Mouse (Mus musculus) heart, embryonic 16.5 days (tissue): Measurements from ENCODE around the gene Anxa2. TPM values are rescaled to one million over a fixed set of nuclear protein-coding genes. Genes with fewer than 3 reads are reported as not detected.
A peak's percentile ranks its signal among the peaks of the same experiment; 100 is the strongest.

Experiments used
- ATAC-seq: fragments of 200-750 bp; cut with Nextera tagmentation; replicated peaks from 2 replicates; pipeline ENCODE4 v1.8.0; 2017; ENCODE audit warnings: moderate number of reproducible peaks; ENCODE audit not compliant: insufficient read depth, low FRiP score; ENCODE audit errors: extremely low read depth
- H3K27ac ChIP-seq: fragments of 300-500 bp; sonication (generic); 2 replicates; pipeline ENCODE4 v1.5.1; 2014; ENCODE audit warnings: mild to moderate bottlenecking, low read length, control low read depth, moderate library complexity
- H3K27me3 ChIP-seq: fragments of 300-500 bp; sonication (generic); 2 replicates; pipeline ENCODE4 v1.6.1; 2014; ENCODE audit warnings: low read length, mixed read lengths; ENCODE audit not compliant: control insufficient read depth, insufficient read depth
- H3K36me3 ChIP-seq: fragments of 300-500 bp; sonication (generic); 2 replicates; pipeline ENCODE4 v1.6.1; 2014; ENCODE audit not compliant: control insufficient read depth, insufficient read depth
- H3K4me1 ChIP-seq: fragments of 300-500 bp; sonication (generic); 2 replicates; pipeline ENCODE4 v1.6.1; 2014; ENCODE audit warnings: low read length, mixed read lengths; ENCODE audit not compliant: control insufficient read depth, insufficient read depth
- H3K4me2 ChIP-seq: fragments of 300-500 bp; sonication (generic); 2 replicates; pipeline ENCODE4 v1.6.1; 2014; ENCODE audit warnings: low read depth, mild to moderate bottlenecking, control low read depth, low read length
- H3K4me3 ChIP-seq: fragments of 300-500 bp; sonication (generic); 2 replicates; pipeline ENCODE4 v1.5.1; 2014; ENCODE audit warnings: mild to moderate bottlenecking, control low read depth, low read length
- H3K9ac ChIP-seq: fragments of 300-500 bp; sonication (generic); 2 replicates; pipeline ENCODE4 v1.6.1; 2014; ENCODE audit warnings: low read length, control low read depth
- H3K9me3 ChIP-seq: fragments of 300-500 bp; sonication (generic); replicated peaks from 2 replicates; pipeline ENCODE4 v1.6.1; 2016; ENCODE audit warnings: low read length; ENCODE audit not compliant: control insufficient read depth
- WGBS: fragments of 180-500 bp; shearing (Covaris S2); extraction: QIAGEN DNeasy Blood & Tissue Kit; methylation state at CpG from one replicate; pipeline ENCODE4 v1.1.7; 2014; 5-methylcytosine and 5-hydroxymethylcytosine counted together
- polyA plus RNA-seq: library from polyadenylated mRNA; unstranded; fragments of >200 nt; fragmentation: Nextera tagmentation; extraction: Ambion mirVana; gene quantifications from 2 replicates; pipeline ENCODE4 v1.2.1, GENCODE M21; 2015

Gene Anxa2
- polyA plus RNA-seq, 1 experiment from 2014 or later: 622 TPM

- ATAC-seq: no peak
- Histone ChIP-seq H3K4me1 (peaks cover 59% of the 10 kb centered on the region), H3K27me3 (no peaks in the 10 kb centered on the region), H3K4me2 (peak overlapping the region; percentile 71), H3K36me3 (peaks cover 5% of the 10 kb centered on the region; the same call in 1 of the 2 replicates), H3K9me3 (no peaks in the 10 kb centered on the region), H3K27ac (peak overlapping the region; percentile 87), H3K4me3 (peak overlapping the region; percentile 90; the same call in 1 of the 2 replicates), H3K9ac (no peak overlapping the region; the same call in 1 of the 2 replicates)
- 62% methylated on average over 15 of the region's 15 CpGs for WGBS
Observed at GRCm38 (mm10) chr9:69456406-69457075, 3.1 kb downstream of the Anxa2 start.

GRCm38 (mm10) chr9:69457143-69457542, 3.7 kb downstream of the Anxa2 start:
- H3K27ac ChIP-seq: peak overlapping the region; percentile 88
- H3K27me3 ChIP-seq: no peaks in the 10 kb centered on the region
- no peak for ATAC-seq
- peaks cover 8% of the 10 kb centered on the region for H3K36me3 ChIP-seq
- H3K9ac ChIP-seq: no peak overlapping the region; the same call in 1 of the 2 replicates
- H3K4me2 ChIP-seq: peak overlapping the region; percentile 71
- H3K9me3 ChIP-seq: no peaks in the 10 kb centered on the region
- no peak overlapping the region for H3K4me3 ChIP-seq
- 88% methylated on average over 3 of the region's 3 CpGs for WGBS
- H3K4me1 ChIP-seq: peaks cover 59% of the 10 kb centered on the region

GRCm38 (mm10) chr9:69457747-69458625, 4.6 kb downstream of the Anxa2 start:
- H3K9me3 ChIP-seq: no peaks in the 10 kb centered on the region
- no peak for ATAC-seq
- peak overlapping the region; percentile 88 for H3K27ac ChIP-seq
- WGBS: 21% methylated on average over 14 of the region's 14 CpGs
- H3K4me2 ChIP-seq: peak overlapping the region; percentile 54
- H3K36me3 ChIP-seq: peaks cover 10% of the 10 kb centered on the region
- H3K4me1 ChIP-seq: peaks cover 57% of the 10 kb centered on the region
- peak overlapping the region; percentile 21 for H3K4me3 ChIP-seq
- H3K27me3 ChIP-seq: no peaks in the 10 kb centered on the region
- peak overlapping the region; percentile 57 for H3K9ac ChIP-seq

- ATAC-seq: peak; percentile 19; the same call in 1 of the 2 replicates
- peaks cover 10% of the 10 kb centered on the region for H3K36me3 ChIP-seq
- no peaks in the 10 kb centered on the region for H3K9me3 ChIP-seq
- peak overlapping the region; percentile 47 for H3K4me2 ChIP-seq
- H3K4me3 ChIP-seq: no peak overlapping the region
- no peaks in the 10 kb centered on the region for H3K27me3 ChIP-seq
- H3K4me1 ChIP-seq: peaks cover 59% of the 10 kb centered on the region
- WGBS: 23% methylated on average over 2 of the region's 2 CpGs
- H3K27ac ChIP-seq: peak overlapping the region; percentile 88
- H3K9ac ChIP-seq: peak overlapping the region; percentile 57
Observed at GRCm38 (mm10) chr9:69458982-69459381, 5.6 kb downstream of the Anxa2 start.

GRCm38 (mm10) chr9:69459876-69460275, 6.5 kb downstream of the Anxa2 start:
- H3K27ac ChIP-seq: no peak overlapping the region
- WGBS: 82% methylated on average over 7 of the region's 7 CpGs
- H3K4me1 ChIP-seq: peaks cover 58% of the 10 kb centered on the region
- no peak for ATAC-seq
- peaks cover 10% of the 10 kb centered on the region for H3K36me3 ChIP-seq
- no peaks in the 10 kb centered on the region for H3K9me3 ChIP-seq
- H3K9ac ChIP-seq: no peak overlapping the region
- H3K4me2 ChIP-seq: no peak overlapping the region
- no peaks in the 10 kb centered on the region for H3K27me3 ChIP-seq
- no peak overlapping the region for H3K4me3 ChIP-seq

- H3K27ac ChIP-seq: no peak overlapping the region
- H3K27me3 ChIP-seq: no peaks in the 10 kb centered on the region
- no peaks in the 10 kb centered on the region for H3K9me3 ChIP-seq
- peaks cover 36% of the 10 kb centered on the region for H3K36me3 ChIP-seq
- peaks cover 52% of the 10 kb centered on the region for H3K4me1 ChIP-seq
- H3K9ac ChIP-seq: no peak overlapping the region
- H3K4me3 ChIP-seq: no peak overlapping the region
- no peak overlapping the region for H3K4me2 ChIP-seq
- WGBS: 63% methylated on average over 2 of the region's 2 CpGs
- no peak for ATAC-seq
Observed at GRCm38 (mm10) chr9:69463046-69463445, 9.6 kb downstream of the Anxa2 start.

- Histone ChIP-seq H3K27me3 (no peaks in the 10 kb centered on the region), H3K27ac (no peak overlapping the region), H3K36me3 (peaks cover 40% of the 10 kb centered on the region), H3K4me1 (peaks cover 48% of the 10 kb centered on the region), H3K9ac (no peak overlapping the region), H3K9me3 (no peaks in the 10 kb centered on the region), H3K4me2 (no peak overlapping the region), H3K4me3 (no peak overlapping the region)
- no peak for ATAC-seq
- 83% methylated on average over 6 of the region's 6 CpGs for WGBS
Observed at GRCm38 (mm10) chr9:69464109-69464756, 10.8 kb downstream of the Anxa2 start.

- ATAC-seq: no peak
- Histone ChIP-seq H3K4me1 (peaks cover 57% of the 10 kb centered on the region), H3K4me3 (no peak overlapping the region), H3K4me2 (no peak overlapping the region), H3K36me3 (peaks cover 35% of the 10 kb centered on the region), H3K27me3 (no peaks in the 10 kb centered on the region), H3K27ac (0 out of 2 replicates have a peak overlapping the region, but pooled peaks have one; percentile 10), H3K9ac (0 out of 2 replicates have a peak overlapping the region, but pooled peaks have one; percentile 9), H3K9me3 (no peaks in the 10 kb centered on the region)
- WGBS: 60% methylated on average over 4 of the region's 4 CpGs
Observed at GRCm38 (mm10) chr9:69466098-69466497, 12.7 kb downstream of the Anxa2 start.
